Mouse (Mus musculus) urinary bladder, postnatal 25 days (tissue): ENCODE results near the gene H2-Ke6.

Experiments
- DNase-seq: peaks from one replicate; pipeline ENCODE4 v3.0.0; 2022; ENCODE audit warnings: low spot score

Gene H2-Ke6

DNA sequence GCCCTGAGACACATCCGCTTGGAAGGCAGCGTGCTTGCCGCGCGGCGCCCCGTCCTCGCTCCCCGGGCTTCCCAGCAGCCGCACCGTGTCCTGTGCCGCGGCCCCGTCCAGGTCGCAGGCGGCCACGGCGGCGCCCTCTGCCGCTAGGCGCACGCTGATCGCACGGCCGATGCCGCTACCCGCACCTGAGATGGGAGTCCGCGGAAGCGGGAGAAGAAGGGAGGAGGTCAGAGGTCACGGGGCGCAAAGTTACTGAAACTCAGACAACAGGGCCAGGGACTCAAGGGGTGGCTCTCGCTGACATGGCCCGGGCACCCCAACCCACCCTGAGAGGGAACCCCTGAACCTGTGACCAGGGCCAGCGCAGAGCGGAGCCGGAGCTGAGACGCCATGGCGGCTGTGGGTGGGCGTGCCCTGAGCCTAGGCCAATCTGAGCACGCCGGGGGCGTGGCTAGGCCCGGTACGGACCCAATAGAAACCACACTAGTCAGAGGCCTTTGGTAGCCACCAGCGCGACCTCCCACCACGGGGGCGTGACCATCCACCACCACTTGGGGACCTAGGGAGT is at the start of gene H2-Ke6:
TSS of gene H2-Ke6 (minus strand) at position 405 of the 568 bp plus-strand sequence.
- peak; percentile 89 for DNase-seq

GRCm38 (mm10) chr17:34077549-34077948 is 49.7 kb upstream of the H2-Ke6 start:
- DNase-seq = peak; percentile 67

DNA sequence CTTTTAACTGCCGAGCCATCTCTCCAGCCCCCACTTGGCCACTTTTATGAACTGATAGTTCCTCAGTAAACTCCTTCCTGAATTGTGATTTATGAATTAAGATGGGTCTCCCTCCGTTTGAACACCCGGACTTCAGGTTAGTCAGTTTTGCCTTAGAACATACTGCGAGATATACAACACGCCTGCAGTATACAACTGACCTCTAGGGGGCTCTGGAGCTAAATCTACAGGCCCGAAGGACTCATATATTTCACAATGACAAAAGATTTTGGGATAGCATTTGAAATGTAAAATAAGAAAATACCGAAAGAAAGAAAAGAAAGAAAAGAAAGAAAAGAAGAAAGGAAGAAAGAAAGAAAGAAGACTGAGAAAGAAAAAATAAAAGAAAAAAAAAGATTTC is 47.4 kb upstream of the H2-Ke6 start:
- peak; percentile 58 for DNase-seq

GRCm38 (mm10) chr17:34072091-34072490 is 44.2 kb upstream of the H2-Ke6 start:
- no peak for DNase-seq

GRCm38 (mm10) chr17:34068864-34069263 is 41.0 kb upstream of the H2-Ke6 start:
- DNase-seq = no peak

GRCm38 (mm10) chr17:34057224-34057623 is 29.4 kb upstream of the H2-Ke6 start:
- no peak for DNase-seq

- no peak for DNase-seq
These were observed 19.7 kb upstream of the H2-Ke6 start for GRCm38 (mm10) chr17:34047404-34048050.

DNA sequence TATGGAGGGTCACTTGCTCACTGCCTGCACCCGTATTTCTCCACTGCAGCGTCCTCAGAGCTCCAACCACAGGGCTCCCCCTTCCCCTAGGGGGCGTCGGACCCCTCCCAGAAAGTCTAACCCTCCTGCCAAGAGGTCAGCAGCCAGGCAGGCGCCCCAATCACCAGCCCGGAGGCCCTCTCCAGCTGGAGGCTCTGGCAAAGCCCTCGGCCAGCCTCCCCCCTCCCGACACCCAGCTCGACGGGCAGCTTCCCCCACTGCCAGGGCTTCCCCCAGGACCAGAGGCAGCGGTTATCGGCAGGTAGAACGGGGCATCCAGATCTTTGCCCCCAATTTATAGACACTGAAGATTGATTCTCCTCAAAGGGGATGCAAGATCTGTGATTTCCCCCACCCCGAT is 18.1 kb upstream of the H2-Ke6 start:
- DNase-seq = no peak

GRCm38 (mm10) chr17:34039562-34040450 is 11.9 kb upstream of the H2-Ke6 start:
- DNase-seq = no peak

- no peak for DNase-seq
These were observed 11.2 kb upstream of the H2-Ke6 start, which contains the start of gene Col11a2 for GRCm38 (mm10) chr17:34038878-34039561. Gene Col11a2, plus strand, starts transcription at chr17:34039437.

DNA sequence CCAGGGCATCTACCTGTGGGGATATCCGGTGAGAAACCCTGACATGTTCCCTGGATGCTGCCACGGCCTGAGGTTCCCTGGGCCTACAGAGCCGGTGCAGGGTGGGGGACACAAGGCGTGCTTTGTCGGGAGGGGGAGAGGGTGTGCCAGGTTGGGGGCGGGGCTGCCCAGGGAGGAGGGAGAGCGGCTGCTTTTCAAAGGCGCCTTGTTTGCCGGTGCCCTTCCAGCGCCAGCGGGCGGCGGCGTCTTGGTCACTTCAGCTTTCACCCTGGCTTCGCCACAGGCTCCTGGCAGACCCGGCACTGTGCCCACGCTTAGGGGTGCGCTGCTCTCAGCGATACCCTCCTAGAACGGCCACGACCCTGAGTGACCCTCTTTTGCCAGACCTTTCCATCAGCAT is 10.6 kb upstream of the H2-Ke6 start:
- DNase-seq = no peak

- no peak for DNase-seq
These were observed 9.4 kb upstream of the H2-Ke6 start for GRCm38 (mm10) chr17:34037241-34037640.

DNA sequence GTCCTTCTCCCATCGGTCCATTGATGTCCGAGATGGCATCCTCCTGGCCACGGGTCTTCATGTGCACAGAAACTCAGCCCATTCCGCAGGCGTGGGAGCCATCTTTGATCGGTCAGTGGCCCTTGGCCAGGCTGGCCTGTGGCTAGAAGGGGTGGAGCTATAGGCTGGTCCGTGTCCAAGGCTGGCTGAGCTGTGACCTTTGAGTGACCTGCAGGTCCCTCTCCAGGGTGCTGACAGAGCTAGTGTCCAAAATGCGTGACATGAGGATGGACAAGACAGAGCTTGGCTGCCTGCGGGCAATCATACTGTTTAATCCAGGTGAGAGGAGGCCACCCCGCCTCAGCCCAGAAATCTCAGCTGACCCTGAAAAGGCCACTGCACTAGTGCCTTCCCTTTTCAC is 8.8 kb upstream of the H2-Ke6 start:
- no peak for DNase-seq

DNA sequence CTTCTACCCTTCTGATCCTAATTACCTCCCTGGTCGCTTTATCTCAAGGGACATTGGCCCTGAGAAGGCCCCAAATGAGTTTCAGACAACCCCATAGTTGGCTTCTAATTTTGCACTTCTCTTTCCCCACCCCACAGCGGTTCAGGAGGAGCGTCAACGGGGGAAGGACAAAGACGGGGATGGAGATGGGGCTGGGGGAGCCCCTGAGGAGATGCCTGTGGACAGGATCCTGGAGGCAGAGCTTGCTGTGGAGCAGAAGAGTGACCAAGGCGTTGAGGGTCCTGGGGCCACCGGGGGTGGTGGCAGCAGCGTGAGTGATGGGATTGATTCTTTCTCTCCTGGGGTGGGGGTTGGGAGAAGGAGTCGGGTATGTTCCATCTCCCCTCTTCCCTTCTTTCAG is 7.7 kb upstream of the H2-Ke6 start:
- DNase-seq = no peak

GRCm38 (mm10) chr17:34034064-34034463 is 6.2 kb upstream of the H2-Ke6 start:
- peak; percentile 72 for DNase-seq

DNA sequence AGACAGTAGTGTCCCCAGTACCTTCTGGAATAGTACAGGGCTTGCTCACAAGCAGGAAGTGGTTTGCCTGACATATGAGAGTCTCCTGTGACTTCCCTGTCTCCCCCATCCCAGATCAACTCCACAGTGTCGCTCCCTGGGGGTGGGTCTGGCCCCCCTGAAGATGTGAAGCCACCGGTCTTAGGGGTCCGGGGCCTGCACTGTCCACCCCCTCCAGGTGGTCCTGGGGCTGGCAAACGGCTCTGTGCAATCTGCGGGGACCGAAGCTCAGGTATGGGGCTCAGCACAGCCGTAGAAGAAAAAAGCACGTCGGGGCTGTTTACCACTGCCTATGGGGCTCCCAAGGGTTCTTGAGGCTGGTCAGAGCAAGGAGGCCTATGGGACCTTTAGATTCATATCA is 5.6 kb upstream of the H2-Ke6 start:
- no peak for DNase-seq

DNA sequence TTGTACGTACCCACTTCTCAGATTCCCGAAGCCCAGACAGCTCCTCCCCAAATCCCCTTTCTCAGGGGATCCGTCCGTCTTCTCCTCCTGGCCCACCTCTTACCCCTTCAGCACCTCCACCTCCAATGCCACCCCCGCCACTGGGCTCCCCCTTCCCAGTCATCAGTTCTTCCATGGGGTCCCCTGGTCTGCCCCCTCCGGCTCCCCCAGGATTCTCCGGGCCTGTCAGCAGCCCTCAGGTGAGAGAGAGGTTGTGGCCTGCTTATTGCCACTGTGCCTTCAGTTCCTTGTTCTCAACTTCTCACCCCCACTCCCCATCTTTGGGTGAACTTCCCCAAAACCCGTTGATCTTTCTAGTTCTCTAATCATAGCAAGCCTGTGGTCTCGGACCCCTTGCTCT is 4.9 kb upstream of the H2-Ke6 start:
- DNase-seq = no peak

- peak; percentile 71 for DNase-seq
These were observed 4.3 kb upstream of the H2-Ke6 start for GRCm38 (mm10) chr17:34032174-34032632.

DNA sequence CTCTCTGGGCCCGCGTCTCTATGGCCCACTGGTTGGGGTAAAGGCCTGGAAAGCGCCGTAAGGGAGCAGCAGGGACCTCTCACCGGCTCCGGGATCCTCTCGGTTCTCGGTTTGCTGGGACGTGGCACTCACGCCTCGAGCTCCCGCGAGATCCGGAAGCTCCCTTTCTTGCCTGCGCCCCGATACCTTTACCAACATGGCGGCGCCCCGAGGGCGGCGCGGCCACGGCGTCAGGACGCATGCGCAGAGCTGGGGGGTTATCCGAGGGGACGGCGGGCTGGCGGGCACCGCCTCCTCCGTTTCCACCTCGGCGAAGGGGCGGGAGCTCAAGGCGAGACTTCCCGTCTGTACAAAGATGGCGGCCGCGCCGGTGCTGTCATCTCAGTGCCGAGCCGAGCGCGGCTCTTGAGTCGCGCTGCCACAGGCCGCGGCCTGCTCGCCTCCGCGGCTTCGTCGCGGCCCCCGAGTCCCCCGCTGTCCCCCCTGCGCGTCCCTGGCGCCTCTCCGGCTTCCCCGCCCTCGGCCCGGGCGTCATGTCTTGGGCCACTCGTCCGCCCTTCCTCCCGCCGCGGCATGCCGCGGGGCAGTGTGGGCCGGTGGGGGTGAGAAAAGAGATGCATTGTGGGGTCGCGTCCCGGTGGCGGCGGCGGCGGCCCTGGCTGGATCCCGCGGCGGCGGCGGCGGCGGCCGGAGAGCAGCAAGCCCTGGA is 3.8 kb upstream of the H2-Ke6 start, which contains the start of the genes Slc39a7 and Rxrb:
TSS of gene Slc39a7 (minus strand) at position 218 of the 709 bp plus-strand sequence.
TSS of gene Rxrb (plus strand) at position 348 of the 709 bp plus-strand sequence.
- peak; percentile 100 for DNase-seq

DNA sequence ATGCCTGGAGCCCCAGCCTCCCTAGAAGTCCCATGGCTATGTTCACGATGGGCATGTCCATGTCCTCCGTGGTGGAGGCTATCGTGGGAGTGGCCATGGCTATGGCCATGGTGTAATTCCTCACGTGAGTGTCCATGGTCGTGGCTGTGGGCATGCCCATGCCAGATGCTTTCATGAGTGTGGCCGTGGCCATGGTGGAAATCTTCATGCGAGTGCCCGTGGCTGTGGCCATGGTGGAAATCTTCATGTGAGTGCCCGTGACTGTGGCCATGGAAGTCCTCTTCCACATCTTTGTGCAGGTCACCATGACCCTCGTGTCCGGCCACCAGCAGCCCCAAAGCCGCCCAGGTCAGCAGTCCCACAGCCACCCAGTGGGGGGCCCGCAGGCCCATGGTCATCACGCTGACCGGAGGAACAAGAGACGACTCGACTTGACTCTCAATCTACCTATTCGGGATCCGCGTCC is 3.0 kb upstream of the H2-Ke6 start:
- no peak for DNase-seq

- no peak for DNase-seq
These were observed 2.2 kb upstream of the H2-Ke6 start for GRCm38 (mm10) chr17:34029890-34030595.
